Mouse (Mus musculus) neural tube, embryonic 11.5 days (tissue): ENCODE results near the gene Lrch3. TPM values are rescaled to one million over a fixed set of nuclear protein-coding genes. Genes with fewer than 3 reads are reported as not detected.

ENCODE experiments used
- ATAC-seq: fragments of 200-750 bp; cut with Nextera tagmentation; 2 replicates; pipeline ENCODE4 v1.8.0; 2017; ENCODE audit warnings: moderate number of reproducible peaks, mild to moderate bottlenecking, moderate TSS enrichment, moderate library complexity; ENCODE audit not compliant: insufficient read depth, low FRiP score, low TSS enrichment
- DNase-seq: peaks from one replicate; pipeline ENCODE4 v3.0.0-alpha.2; 2015; ENCODE audit warnings: low spot score
- H3K27ac ChIP-seq: fragments of 300-500 bp; sonication (generic); 2 replicates; pipeline ENCODE4 v1.5.1; 2014; ENCODE audit warnings: low read depth, mild to moderate bottlenecking, low read length
- H3K27me3 ChIP-seq: fragments of 300-500 bp; sonication (generic); 2 replicates; pipeline ENCODE4 v1.6.1; 2014; ENCODE audit warnings: mild to moderate bottlenecking, low read length, mixed read lengths; ENCODE audit not compliant: control insufficient read depth, insufficient read depth
- H3K36me3 ChIP-seq: fragments of 300-500 bp; sonication (generic); 2 replicates; pipeline ENCODE4 v1.6.1; 2014; ENCODE audit warnings: mild to moderate bottlenecking, low read length, moderate library complexity, mixed read lengths; ENCODE audit not compliant: control insufficient read depth, insufficient read depth
- H3K4me1 ChIP-seq: fragments of 300-500 bp; sonication (generic); 2 replicates; pipeline ENCODE4 v1.6.1; 2014; ENCODE audit warnings: low read length, mixed read lengths; ENCODE audit not compliant: control insufficient read depth, insufficient read depth
- H3K4me2 ChIP-seq: fragments of 300-500 bp; sonication (generic); 2 replicates; pipeline ENCODE4 v1.6.1; 2014; ENCODE audit warnings: low read depth, mild to moderate bottlenecking, moderate library complexity
- H3K4me3 ChIP-seq: fragments of 300-500 bp; sonication (generic); 2 replicates; pipeline ENCODE4 v1.5.1; 2014; ENCODE audit warnings: low read depth, low read length
- H3K9ac ChIP-seq: fragments of 300-500 bp; sonication (generic); 2 replicates; pipeline ENCODE4 v1.6.1; 2014; ENCODE audit warnings: mild to moderate bottlenecking, low read length
- H3K9me3 ChIP-seq: fragments of 300-500 bp; sonication (generic); 2 replicates; pipeline ENCODE4 v1.6.1; 2016; ENCODE audit warnings: low read length; ENCODE audit not compliant: control insufficient read depth
- WGBS: fragments of 180-500 bp; shearing (Covaris S2); extraction: QIAGEN DNeasy Blood & Tissue Kit; methylation state at CpG from one replicate; pipeline ENCODE4 v1.1.7; 2014; 5-methylcytosine and 5-hydroxymethylcytosine counted together
- polyA plus RNA-seq: library from polyadenylated mRNA; unstranded; fragments of >200 nt; fragmentation: Nextera tagmentation; extraction: Ambion mirVana; gene quantifications from 2 replicates; pipeline ENCODE4 v1.2.1, GENCODE M21; 2014

Lrch3 gene
- polyA plus RNA-seq, 1 experiment from 2014 or later = 42.4 TPM

- DNase-seq (no peak), ATAC-seq (no peak)
- H3K9ac ChIP-seq = no peak overlapping the region
- 92% methylated on average over 1 of the region's 1 CpGs for WGBS
- H3K27ac ChIP-seq = no peak overlapping the region
- H3K4me2 ChIP-seq = no peak overlapping the region
- H3K4me1 ChIP-seq = no peaks in the 10 kb centered on the region
- H3K4me3 ChIP-seq = no peak overlapping the region
- peaks cover 5% of the 10 kb centered on the region; the same call in 1 of the 2 replicates for H3K36me3 ChIP-seq
- no peaks in the 10 kb centered on the region for H3K27me3 ChIP-seq
- H3K9me3 ChIP-seq = no peaks in the 10 kb centered on the region
Measured at GRCm38 (mm10) chr16:33014921-33015320, 101.0 kb downstream of the Lrch3 start.

DNA sequence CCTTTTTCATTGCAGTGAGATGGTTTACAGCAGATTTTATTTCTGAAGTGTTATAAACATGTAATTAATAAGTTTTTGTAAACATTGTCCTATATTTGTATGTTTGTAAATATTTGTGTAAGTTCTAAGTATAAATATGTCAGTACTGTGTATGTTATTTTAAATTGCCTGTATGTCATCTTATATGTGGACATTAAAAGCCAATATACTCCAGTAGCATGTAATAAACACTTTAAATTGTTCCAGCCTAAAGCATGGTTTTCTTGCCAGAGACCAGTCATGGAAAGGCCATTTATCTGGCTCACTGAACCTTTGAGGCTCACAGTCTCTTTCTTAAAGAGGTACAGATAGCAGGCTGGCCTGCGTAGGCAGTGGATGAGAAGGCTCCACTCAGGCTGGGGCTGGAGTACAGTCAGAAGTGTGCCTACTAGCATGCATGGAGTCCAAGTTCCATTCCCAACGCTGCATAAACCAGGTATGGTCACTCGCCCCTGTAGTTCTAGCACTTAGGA lies 101.6 kb downstream of the Lrch3 start:
- Histone ChIP-seq H3K4me3 (no peak overlapping the region), H3K36me3 (peaks cover 5% of the 10 kb centered on the region; the same call in 1 of the 2 replicates), H3K9ac (no peak overlapping the region), H3K27me3 (no peaks in the 10 kb centered on the region), H3K9me3 (no peaks in the 10 kb centered on the region), H3K4me1 (no peaks in the 10 kb centered on the region), H3K27ac (no peak overlapping the region), H3K4me2 (no peak overlapping the region)
- ATAC-seq = no peak
- no peak for DNase-seq
- 89% methylated on average over 3 of the region's 3 CpGs for WGBS

DNA sequence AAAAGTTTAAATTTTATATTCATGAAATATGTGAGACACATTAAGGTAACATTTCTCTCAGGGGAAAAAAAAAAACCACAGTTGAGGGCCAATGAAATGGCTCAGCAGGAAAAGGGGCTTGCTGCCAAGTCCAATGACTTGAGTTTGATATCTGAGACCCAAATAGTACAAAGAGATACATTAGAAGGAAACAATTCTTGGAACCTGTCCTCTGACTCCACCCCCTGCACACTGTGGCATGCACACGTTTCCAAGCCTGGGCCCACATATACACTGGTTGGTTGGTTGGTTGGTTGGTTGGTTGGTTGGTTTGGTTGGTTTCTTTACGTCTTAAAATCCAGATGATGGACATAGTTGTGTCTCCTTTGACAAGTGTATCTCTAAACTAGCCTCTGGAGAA lies 102.1 kb downstream of the Lrch3 start:
- no peak for ATAC-seq
- no peak overlapping the region for H3K4me2 ChIP-seq
- H3K4me1 ChIP-seq = no peaks in the 10 kb centered on the region
- no peaks in the 10 kb centered on the region for H3K27me3 ChIP-seq
- H3K9ac ChIP-seq = no peak overlapping the region
- H3K27ac ChIP-seq = no peak overlapping the region
- H3K36me3 ChIP-seq = peaks cover 5% of the 10 kb centered on the region; the same call in 1 of the 2 replicates
- H3K9me3 ChIP-seq = no peaks in the 10 kb centered on the region
- H3K4me3 ChIP-seq = no peak overlapping the region
- 100% methylated on average over 2 of the region's 2 CpGs for WGBS
- DNase-seq = no peak

DNA sequence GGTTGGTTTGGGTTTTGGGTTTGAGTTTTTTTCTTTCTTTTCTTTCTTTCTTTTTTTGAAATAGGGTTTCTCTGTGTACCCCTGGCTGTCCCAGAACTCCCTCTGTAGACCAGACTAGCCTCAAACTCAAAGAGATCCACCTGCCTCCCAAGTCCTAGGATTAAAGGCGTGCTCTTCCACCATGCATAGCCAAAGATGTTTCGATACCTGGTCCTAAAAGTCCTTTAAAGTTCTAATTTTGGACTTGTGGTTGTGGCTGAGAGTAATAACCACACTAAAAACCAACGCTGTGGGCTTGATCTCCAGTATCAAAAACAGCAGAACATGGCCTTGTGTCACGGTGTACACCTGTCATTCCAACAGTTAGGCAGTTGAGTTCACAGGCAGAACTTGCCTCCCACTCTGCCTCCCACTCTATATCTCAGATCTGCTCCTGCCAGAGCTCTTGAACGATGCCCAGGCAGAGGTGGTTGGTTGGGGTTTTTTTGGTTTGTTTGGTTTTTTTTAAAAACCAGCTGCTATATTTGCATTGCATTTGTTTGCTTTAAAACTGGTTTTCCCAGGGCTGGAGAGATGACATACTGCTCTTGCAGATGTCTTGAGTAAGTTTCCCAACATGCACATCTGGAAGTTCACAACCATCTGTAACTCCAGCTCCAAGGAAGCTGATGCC lies 103.9 kb downstream of the Lrch3 start:
- Histone ChIP-seq H3K36me3 (peaks cover 5% of the 10 kb centered on the region; the same call in 1 of the 2 replicates), H3K9ac (no peak overlapping the region), H3K9me3 (no peaks in the 10 kb centered on the region), H3K27ac (no peak overlapping the region), H3K4me3 (no peak overlapping the region), H3K27me3 (no peaks in the 10 kb centered on the region), H3K4me1 (no peaks in the 10 kb centered on the region), H3K4me2 (no peak overlapping the region)
- ATAC-seq (no peak), DNase-seq (no peak)
- WGBS = 93% methylated on average over 5 of the region's 5 CpGs

GRCm38 (mm10) chr16:33019117-33019770 lies 105.3 kb downstream of the Lrch3 start:
- 0 out of 2 replicates have a peak overlapping the region, but pooled peaks have one; percentile 10 for H3K9ac ChIP-seq
- DNase-seq = no peak
- H3K36me3 ChIP-seq = no peaks in the 10 kb centered on the region
- ATAC-seq = no peak
- H3K4me1 ChIP-seq = no peaks in the 10 kb centered on the region
- no peak overlapping the region for H3K27ac ChIP-seq
- no peak overlapping the region for H3K4me3 ChIP-seq
- no peaks in the 10 kb centered on the region for H3K9me3 ChIP-seq
- no peaks in the 10 kb centered on the region for H3K27me3 ChIP-seq
- WGBS = 78% methylated on average over 21 of the region's 21 CpGs
- H3K4me2 ChIP-seq = no peak overlapping the region

GRCm38 (mm10) chr16:33021381-33021780 lies 107.5 kb downstream of the Lrch3 start:
- H3K9me3 ChIP-seq = no peaks in the 10 kb centered on the region
- ATAC-seq (no peak), DNase-seq (no peak)
- no peak overlapping the region for H3K4me3 ChIP-seq
- no peak overlapping the region for H3K27ac ChIP-seq
- H3K4me2 ChIP-seq = no peak overlapping the region
- no peaks in the 10 kb centered on the region for H3K4me1 ChIP-seq
- H3K9ac ChIP-seq = no peak overlapping the region
- no peaks in the 10 kb centered on the region for H3K36me3 ChIP-seq
- 72% methylated on average over 3 of the region's 3 CpGs for WGBS
- no peaks in the 10 kb centered on the region for H3K27me3 ChIP-seq

- H3K9ac ChIP-seq = no peak overlapping the region
- no peak overlapping the region for H3K4me2 ChIP-seq
- H3K4me3 ChIP-seq = no peak overlapping the region
- H3K27ac ChIP-seq = no peak overlapping the region
- 9% methylated on average over 4 of the region's 4 CpGs for WGBS
- H3K9me3 ChIP-seq = no peaks in the 10 kb centered on the region
- ATAC-seq (no peak), DNase-seq (peak; percentile 79)
- no peaks in the 10 kb centered on the region for H3K4me1 ChIP-seq
- no peaks in the 10 kb centered on the region for H3K36me3 ChIP-seq
- no peaks in the 10 kb centered on the region for H3K27me3 ChIP-seq
Measured at GRCm38 (mm10) chr16:33023750-33024149, 109.8 kb downstream of the Lrch3 start.

DNA sequence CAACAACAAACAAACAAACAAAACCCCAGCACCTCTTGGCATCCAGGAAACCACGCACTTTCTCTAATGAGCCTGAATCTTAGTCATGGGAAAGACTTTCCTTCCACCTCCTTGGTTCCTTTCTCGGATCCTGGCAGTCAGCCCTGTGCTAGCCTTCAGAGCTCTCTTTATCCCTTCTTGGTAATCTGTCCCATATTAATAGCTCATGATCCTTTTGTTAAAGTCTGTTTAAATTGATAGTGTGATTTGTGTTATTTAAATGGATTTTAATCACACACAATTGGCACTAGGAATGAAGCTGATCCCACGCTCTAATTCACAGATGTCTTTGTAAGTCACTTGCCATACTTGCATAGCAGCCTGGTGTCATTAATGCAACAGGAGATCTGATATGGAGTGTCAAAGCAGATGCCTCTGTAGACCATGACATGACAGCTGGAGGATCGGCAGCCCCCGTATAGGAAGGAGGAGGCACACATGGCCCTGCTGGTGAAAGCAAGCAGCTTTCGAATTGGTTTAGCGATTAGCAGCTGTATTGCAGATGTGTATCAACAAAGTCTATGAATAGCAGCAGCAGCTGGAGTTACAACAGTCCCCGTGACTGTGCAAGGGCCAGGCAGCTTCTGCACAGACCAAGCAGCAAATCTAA lies 110.7 kb downstream of the Lrch3 start:
- 84% methylated on average over 8 of the region's 8 CpGs for WGBS
- Histone ChIP-seq H3K27me3 (no peaks in the 10 kb centered on the region), H3K9me3 (no peaks in the 10 kb centered on the region), H3K27ac (no peak overlapping the region), H3K36me3 (no peaks in the 10 kb centered on the region), H3K4me1 (no peaks in the 10 kb centered on the region), H3K4me2 (no peak overlapping the region), H3K4me3 (no peak overlapping the region), H3K9ac (no peak overlapping the region)
- ATAC-seq = no peak
- DNase-seq = no peak
